Mouse (Mus musculus) bone marrow, adult 2 months (tissue): ENCODE results near the gene Ube3b.

Experiments
- CTCF ChIP-seq: fragments of 200-500 bp; IDR thresholded peaks from 2 replicates; pipeline ENCODE4 v1.5.1; 2011; ENCODE audit warnings: low read length, control low read depth; ENCODE audit not compliant: control insufficient read depth, insufficient read depth
- POLR2A ChIP-seq: fragments of 200-500 bp; IDR thresholded peaks from 2 replicates; pipeline ENCODE4 v1.6.1; 2011; ENCODE audit warnings: low read depth, mild to moderate bottlenecking, control low read depth, low read length, borderline replicate concordance; ENCODE audit not compliant: control insufficient read depth

DNA sequence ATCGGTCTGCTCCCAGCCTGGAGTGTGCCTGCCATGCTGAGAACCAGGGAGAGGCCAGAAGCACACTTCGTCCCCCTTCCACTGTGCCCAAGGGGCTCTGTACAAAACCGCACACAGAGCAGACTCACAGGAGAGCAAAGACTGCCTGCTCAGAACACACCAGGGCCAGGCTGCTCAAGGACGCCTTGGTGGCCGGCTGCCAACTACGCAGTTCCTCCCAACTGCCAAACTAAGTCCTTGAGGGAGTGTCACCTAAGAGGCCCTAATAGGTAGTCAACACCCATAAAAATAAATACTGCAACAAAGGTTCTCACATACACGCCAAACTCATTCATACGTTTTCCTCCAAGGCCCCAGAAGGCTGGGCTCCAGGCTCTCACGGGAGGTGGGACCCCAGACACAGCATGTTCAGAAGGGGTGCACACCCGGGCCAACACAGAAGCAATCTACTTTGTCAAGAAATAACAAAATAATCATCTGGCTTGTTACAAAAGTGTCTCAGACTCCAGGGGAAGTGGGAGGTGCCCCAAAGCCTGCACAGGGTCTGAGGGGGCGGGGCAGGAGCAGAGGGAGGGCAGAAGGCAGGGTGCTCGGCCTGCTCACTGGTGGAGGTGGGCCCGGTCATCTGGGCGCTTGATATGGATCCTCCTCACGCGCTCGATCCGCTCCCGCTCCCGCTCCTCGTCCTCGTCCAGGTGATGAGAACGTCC, 15.2 kb upstream of the Ube3b start:
- TF ChIP-seq CTCF (no peak), POLR2A (no peak)
